Mouse (Mus musculus): ENCODE measurements at regions not wholly inside any gene's neighbourhood (a gene's known extent, or its start where the extent isn't known, plus 50 kb on each side); places are given as distances from the start of the nearest gene placed in this dataset.

DNA sequence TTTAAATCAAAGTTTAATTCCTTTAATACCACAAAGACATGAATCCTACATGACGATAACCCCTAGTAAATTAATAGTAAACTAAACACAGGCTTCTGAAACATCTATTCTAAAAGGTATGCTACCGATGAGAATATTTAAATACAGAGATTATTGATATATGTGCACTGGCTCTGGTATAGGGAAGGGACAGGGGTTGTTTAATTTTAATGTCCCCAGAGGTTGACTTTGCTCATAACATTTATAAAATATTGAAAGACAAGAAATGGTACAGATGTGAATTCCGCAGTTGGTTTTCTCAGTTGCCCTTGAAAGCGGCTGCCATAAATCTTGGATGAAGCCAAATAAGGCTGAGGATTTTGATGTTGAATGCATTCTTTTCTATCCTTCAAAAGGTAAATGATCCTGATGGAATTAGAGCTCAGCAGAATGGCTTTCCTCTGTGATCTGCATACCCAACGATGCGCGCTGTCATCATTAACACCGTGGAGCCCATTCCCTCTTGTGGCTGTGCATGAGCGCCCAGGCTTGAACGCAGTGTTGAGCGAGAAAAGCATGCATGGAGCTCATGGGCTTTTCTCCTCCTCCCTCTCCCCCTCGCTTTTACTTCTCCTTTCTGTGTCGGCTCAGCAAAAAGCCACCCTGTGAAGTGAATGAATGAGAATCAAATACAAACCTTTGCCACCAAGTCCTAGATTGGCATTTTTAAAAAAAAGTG, 195.4 kb upstream of the Gm10306 start:
- 67% methylated on average over 13 of the region's 13 CpGs for WGBS (ENCODE audit: insufficient replicate concordance)
- H3K27me3 ChIP-seq, result no peaks in the 10 kb centered on the region
- no peaks in the 10 kb centered on the region for H3K36me3 ChIP-seq
- H3K4me2 ChIP-seq, result no peak overlapping the region
- ATAC-seq (ENCODE audit: low read depth), result no peak
- DNase-seq, result no peak
- H3K4me3 ChIP-seq (replicated peaks), result no peak overlapping the region
- H3K9ac ChIP-seq, result no peak overlapping the region
- H3K27ac ChIP-seq, result no peak overlapping the region
- no peaks in the 10 kb centered on the region for H3K9me3 ChIP-seq (replicated peaks)
- no peaks in the 10 kb centered on the region for H3K4me1 ChIP-seq (replicated peaks)

GRCm38 (mm10) chr4:94361528-94362217, 194.7 kb upstream of the Gm10306 start:
- Histone ChIP-seq H3K9ac (no peak overlapping the region), H3K36me3 (no peaks in the 10 kb centered on the region), H3K4me2 (no peak overlapping the region), H3K4me1 (replicated peaks) (no peaks in the 10 kb centered on the region), H3K4me3 (replicated peaks) (no peak overlapping the region), H3K27ac (no peak overlapping the region), H3K27me3 (no peaks in the 10 kb centered on the region), H3K9me3 (replicated peaks) (no peaks in the 10 kb centered on the region)
- no peak for ATAC-seq (ENCODE audit: low read depth)
- WGBS (ENCODE audit: insufficient replicate concordance), result 62% methylated on average over 12 of the region's 12 CpGs
- DNase-seq, result no peak

- 59% methylated on average over 4 of the region's 4 CpGs for WGBS (ENCODE audit: insufficient replicate concordance)
- no peak for ATAC-seq (ENCODE audit: low read depth)
- no peaks in the 10 kb centered on the region for H3K4me1 ChIP-seq (replicated peaks)
Measured at GRCm38 (mm10) chr4:94365375-94365774, 191.0 kb upstream of the Gm10306 start.

GRCm38 (mm10) chr4:94367174-94367573, 189.2 kb upstream of the Gm10306 start:
- Histone ChIP-seq H3K36me3 (no peaks in the 10 kb centered on the region), H3K4me1 (replicated peaks) (no peaks in the 10 kb centered on the region), H3K4me3 (replicated peaks) (no peak overlapping the region), H3K4me2 (no peak overlapping the region), H3K27me3 (no peaks in the 10 kb centered on the region), H3K9me3 (replicated peaks) (no peaks in the 10 kb centered on the region), H3K9ac (no peak overlapping the region), H3K27ac (no peak overlapping the region)
- DNase-seq, result no peak
- 63% methylated on average over 3 of the region's 3 CpGs for WGBS (ENCODE audit: insufficient replicate concordance)
- ATAC-seq (ENCODE audit: low read depth), result no peak

More at GRCm38 (mm10) chr4:94365375-94365774, 191.0 kb upstream of the Gm10306 start:
- no peak overlapping the region for H3K4me3 ChIP-seq (replicated peaks)
- no peak overlapping the region for H3K4me2 ChIP-seq
- H3K27ac ChIP-seq, result no peak overlapping the region
- H3K9me3 ChIP-seq (replicated peaks), result no peaks in the 10 kb centered on the region
- no peaks in the 10 kb centered on the region for H3K36me3 ChIP-seq
- DNase-seq, result no peak
- H3K27me3 ChIP-seq, result no peaks in the 10 kb centered on the region
- H3K9ac ChIP-seq, result no peak overlapping the region

DNA sequence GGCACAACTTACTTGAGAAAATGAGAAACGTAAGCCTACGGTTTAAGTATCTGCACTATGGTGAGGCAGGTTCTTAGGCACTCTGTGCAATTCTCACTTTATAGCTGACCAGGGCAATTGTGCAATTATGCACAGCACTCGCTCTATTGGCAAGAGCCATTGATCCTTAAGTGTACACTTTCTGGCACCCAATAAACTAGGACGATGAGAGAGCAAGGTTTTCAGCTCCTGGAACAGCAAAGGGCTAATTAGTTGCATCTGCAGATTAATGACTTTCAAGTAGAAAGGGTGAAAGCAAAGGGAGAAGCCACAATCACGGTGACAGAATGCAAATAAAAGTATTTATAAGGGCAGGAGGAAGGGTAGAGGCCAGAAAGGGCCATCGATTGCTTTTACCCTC, 185.4 kb upstream of the Gm10306 start:
- Histone ChIP-seq H3K9me3 (replicated peaks) (no peaks in the 10 kb centered on the region), H3K4me2 (no peak overlapping the region), H3K9ac (no peak overlapping the region), H3K4me1 (replicated peaks) (no peaks in the 10 kb centered on the region), H3K27ac (no peak overlapping the region), H3K27me3 (no peaks in the 10 kb centered on the region), H3K4me3 (replicated peaks) (no peak overlapping the region), H3K36me3 (no peaks in the 10 kb centered on the region)
- DNase-seq (no peak), ATAC-seq (ENCODE audit: low read depth) (no peak)
- WGBS (ENCODE audit: insufficient replicate concordance), result 61% methylated on average over 6 of the region's 6 CpGs

DNA sequence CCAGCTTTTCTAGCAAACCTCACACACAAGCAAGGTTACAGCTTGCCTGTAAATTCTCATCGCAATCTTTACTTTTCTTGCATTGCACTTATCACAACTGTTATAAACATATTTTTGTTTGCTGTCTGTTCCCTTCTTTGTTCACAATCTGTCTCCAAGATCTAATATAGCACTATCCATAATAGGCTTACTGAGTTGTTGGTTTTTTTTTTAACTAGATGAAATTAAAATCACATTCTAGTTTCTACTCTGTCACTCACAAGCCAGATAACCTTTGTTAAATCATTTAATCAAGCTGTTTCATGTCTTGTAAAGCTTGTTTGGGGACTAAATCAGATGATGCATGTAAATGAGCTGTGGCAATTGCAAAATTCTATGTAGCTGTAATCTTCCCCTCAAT, 180.1 kb upstream of the Gm10306 start:
- no peak overlapping the region for H3K27ac ChIP-seq
- ATAC-seq (ENCODE audit: low read depth) (no peak), DNase-seq (no peak)
- no peak overlapping the region for H3K9ac ChIP-seq
- H3K36me3 ChIP-seq, result no peaks in the 10 kb centered on the region
- H3K4me2 ChIP-seq, result no peak overlapping the region
- H3K4me1 ChIP-seq (replicated peaks), result no peaks in the 10 kb centered on the region
- no peak overlapping the region for H3K4me3 ChIP-seq (replicated peaks)
- no peaks in the 10 kb centered on the region for H3K9me3 ChIP-seq (replicated peaks)
- no peaks in the 10 kb centered on the region for H3K27me3 ChIP-seq
- 78% methylated on average over 1 of the region's 1 CpGs for WGBS (ENCODE audit: insufficient replicate concordance)

DNA sequence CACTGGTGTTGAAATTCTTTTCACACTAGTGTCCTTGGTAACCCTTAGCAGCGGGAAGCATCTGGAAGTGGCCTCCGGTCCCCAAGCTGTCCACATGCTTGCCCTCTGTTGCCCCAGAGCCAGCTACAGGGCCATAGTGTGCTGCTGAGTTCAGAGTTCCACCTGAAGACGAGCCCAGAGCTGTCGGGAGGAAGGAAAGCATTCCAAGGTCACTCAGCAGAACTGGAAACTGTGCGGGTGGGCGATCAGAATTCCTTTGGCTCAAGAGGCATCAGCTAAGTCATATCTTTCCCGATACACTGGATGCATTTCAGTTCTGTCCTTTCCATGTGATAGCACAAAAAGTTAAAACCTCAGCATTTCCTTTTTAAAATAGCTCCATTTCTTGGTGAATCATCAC, 170.6 kb upstream of the Gm10306 start:
- ATAC-seq (ENCODE audit: low read depth), result 0 out of 2 replicates have a peak, but pooled peaks have one; percentile 48
- H3K4me2 ChIP-seq, result no peak overlapping the region
- H3K4me3 ChIP-seq (replicated peaks), result no peak overlapping the region
- no peaks in the 10 kb centered on the region for H3K4me1 ChIP-seq (replicated peaks)
- no peaks in the 10 kb centered on the region for H3K9me3 ChIP-seq (replicated peaks)
- no peak overlapping the region for H3K27ac ChIP-seq
- no peaks in the 10 kb centered on the region for H3K36me3 ChIP-seq
- WGBS (ENCODE audit: insufficient replicate concordance), result 56% methylated on average over 7 of the region's 7 CpGs
- H3K27me3 ChIP-seq, result no peaks in the 10 kb centered on the region
- no peak overlapping the region for H3K9ac ChIP-seq
- no peak for DNase-seq

DNA sequence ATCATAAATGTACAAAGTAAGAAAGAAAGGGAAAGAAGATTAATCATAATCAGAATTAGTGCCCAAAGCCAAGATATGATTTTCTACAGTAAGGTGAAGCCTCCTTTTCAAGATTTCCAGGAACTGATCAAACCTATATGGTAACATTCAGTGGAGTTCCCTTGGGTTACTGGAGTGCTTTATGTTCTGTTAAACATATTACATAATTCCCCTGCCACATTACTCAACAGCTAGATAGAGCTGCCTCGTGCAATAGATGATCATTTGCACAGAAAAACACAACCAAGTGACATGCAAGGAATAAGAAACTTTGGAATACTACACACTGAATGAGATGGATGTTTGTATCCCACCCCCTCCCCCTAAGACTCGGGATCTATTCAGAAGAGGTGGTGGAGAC, 168.0 kb upstream of the Gm10306 start:
- DNase-seq, result no peak

GRCm38 (mm10) chr4:94394462-94394861, 161.9 kb upstream of the Gm10306 start:
- DNase-seq (no peak), ATAC-seq (ENCODE audit: low read depth) (no peak)
- no peaks in the 10 kb centered on the region for H3K4me1 ChIP-seq (replicated peaks)
- no peak overlapping the region for H3K4me3 ChIP-seq (replicated peaks)
- no peaks in the 10 kb centered on the region for H3K27me3 ChIP-seq
- no peaks in the 10 kb centered on the region for H3K36me3 ChIP-seq
- no peak overlapping the region for H3K27ac ChIP-seq
- H3K9ac ChIP-seq, result no peak overlapping the region
- H3K4me2 ChIP-seq, result no peak overlapping the region
- 60% methylated on average over 2 of the region's 2 CpGs for WGBS (ENCODE audit: insufficient replicate concordance)
- H3K9me3 ChIP-seq (replicated peaks), result no peaks in the 10 kb centered on the region

More for the DNA sequence above, 168.0 kb upstream of the Gm10306 start:
- Histone ChIP-seq H3K4me1 (replicated peaks) (no peaks in the 10 kb centered on the region), H3K36me3 (no peaks in the 10 kb centered on the region), H3K4me2 (no peak overlapping the region), H3K4me3 (replicated peaks) (no peak overlapping the region), H3K9me3 (replicated peaks) (no peaks in the 10 kb centered on the region), H3K27me3 (no peaks in the 10 kb centered on the region), H3K27ac (no peak overlapping the region), H3K9ac (no peak overlapping the region)
- 22% methylated on average over 2 of the region's 2 CpGs for WGBS (ENCODE audit: insufficient replicate concordance)
- no peak for ATAC-seq (ENCODE audit: low read depth)

- Histone ChIP-seq H3K36me3 (no peaks in the 10 kb centered on the region), H3K27me3 (no peaks in the 10 kb centered on the region), H3K4me3 (replicated peaks) (no peak overlapping the region), H3K27ac (no peak overlapping the region), H3K9me3 (replicated peaks) (no peaks in the 10 kb centered on the region), H3K9ac (no peak overlapping the region), H3K4me1 (replicated peaks) (no peaks in the 10 kb centered on the region), H3K4me2 (no peak overlapping the region)
- DNase-seq (no peak), ATAC-seq (ENCODE audit: low read depth) (no peak)
- 33% methylated on average over 2 of the region's 2 CpGs for WGBS (ENCODE audit: insufficient replicate concordance)
Measured at GRCm38 (mm10) chr4:94397284-94397683, 159.1 kb upstream of the Gm10306 start.

DNA sequence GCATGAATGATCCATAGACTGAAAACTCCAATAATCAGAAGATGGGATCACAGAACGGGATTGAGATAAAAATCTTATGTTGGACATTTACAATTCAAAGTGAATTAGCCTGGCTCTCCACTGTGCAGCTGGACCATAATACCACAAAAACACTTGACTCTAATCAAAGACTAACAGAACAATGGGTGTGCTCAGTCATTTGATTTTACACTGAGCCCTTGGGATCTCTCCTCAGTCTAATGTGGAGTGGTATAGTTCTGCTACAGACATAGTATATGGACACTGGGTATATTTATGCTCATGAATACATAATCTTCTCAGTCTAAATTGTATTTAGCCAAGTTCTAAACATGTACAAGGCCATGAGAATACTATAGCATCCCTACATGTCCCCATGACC, 149.4 kb upstream of the Gm10306 start:
- Histone ChIP-seq H3K36me3 (no peaks in the 10 kb centered on the region), H3K9ac (no peak overlapping the region), H3K27me3 (no peaks in the 10 kb centered on the region), H3K4me2 (no peak overlapping the region), H3K4me1 (replicated peaks) (no peaks in the 10 kb centered on the region), H3K4me3 (replicated peaks) (no peak overlapping the region), H3K9me3 (replicated peaks) (no peaks in the 10 kb centered on the region), H3K27ac (no peak overlapping the region)
- DNase-seq (no peak), ATAC-seq (ENCODE audit: low read depth) (no peak)
- WGBS (ENCODE audit: insufficient replicate concordance), result 63% methylated on average over 1 of the region's 1 CpGs

GRCm38 (mm10) chr4:94407503-94407902, 148.8 kb upstream of the Gm10306 start:
- ATAC-seq (ENCODE audit: low read depth), result no peak
- H3K27me3 ChIP-seq, result no peaks in the 10 kb centered on the region
- 62% methylated on average over 4 of the region's 4 CpGs for WGBS (ENCODE audit: insufficient replicate concordance)

More at GRCm38 (mm10) chr4:94407503-94407902, 148.8 kb upstream of the Gm10306 start:
- no peak for DNase-seq
- H3K36me3 ChIP-seq, result no peaks in the 10 kb centered on the region
- no peak overlapping the region for H3K27ac ChIP-seq
- no peak overlapping the region for H3K4me3 ChIP-seq (replicated peaks)
- H3K4me1 ChIP-seq (replicated peaks), result no peaks in the 10 kb centered on the region
- H3K9ac ChIP-seq, result no peak overlapping the region
- no peaks in the 10 kb centered on the region for H3K9me3 ChIP-seq (replicated peaks)
- no peak overlapping the region for H3K4me2 ChIP-seq
